Mouse (Mus musculus) G1E (cell line): ENCODE data around the gene Kndc1.

Experiments used
- CTCF ChIP-seq: IDR thresholded peaks from 2 replicates; pipeline ENCODE4 v1.5.1; 2012; ENCODE audit warnings: low read depth, low read length, inconsistent platforms, mixed read lengths
- GATA1 ChIP-seq: IDR thresholded peaks from 2 replicates; pipeline ENCODE4 v1.6.1; 2012; ENCODE audit warnings: borderline replicate concordance, low read length, inconsistent platforms, mixed read lengths
- POLR2AphosphoS5 ChIP-seq: IDR thresholded peaks from 2 replicates; pipeline ENCODE4 v1.6.1; 2012; ENCODE audit warnings: low read depth, low read length, inconsistent platforms; ENCODE audit not compliant: insufficient replicate concordance
- TAL1 ChIP-seq: conservative IDR thresholded peaks from 2 replicates; pipeline ENCODE4 v1.6.1; 2012; ENCODE audit warnings: low read depth, low read length, inconsistent platforms, mixed read lengths

- TF ChIP-seq CTCF (no peak), TAL1 (no peak), POLR2AphosphoS5 (no peak), GATA1 (no peak)
Observed at GRCm38 (mm10) chr7:139908176-139908575, 13.7 kb downstream of the Kndc1 start.
